Mouse (Mus musculus) urinary bladder, postnatal 4 days (tissue): ENCODE data around the gene Fadd.

ENCODE experiments used
- DNase-seq, 2 experiments: peaks; one replicate each; pipeline ENCODE4 v3.0.0; 2021 to 2022; ENCODE audit warnings: low spot score in 2 of 2

The Fadd gene

DNA sequence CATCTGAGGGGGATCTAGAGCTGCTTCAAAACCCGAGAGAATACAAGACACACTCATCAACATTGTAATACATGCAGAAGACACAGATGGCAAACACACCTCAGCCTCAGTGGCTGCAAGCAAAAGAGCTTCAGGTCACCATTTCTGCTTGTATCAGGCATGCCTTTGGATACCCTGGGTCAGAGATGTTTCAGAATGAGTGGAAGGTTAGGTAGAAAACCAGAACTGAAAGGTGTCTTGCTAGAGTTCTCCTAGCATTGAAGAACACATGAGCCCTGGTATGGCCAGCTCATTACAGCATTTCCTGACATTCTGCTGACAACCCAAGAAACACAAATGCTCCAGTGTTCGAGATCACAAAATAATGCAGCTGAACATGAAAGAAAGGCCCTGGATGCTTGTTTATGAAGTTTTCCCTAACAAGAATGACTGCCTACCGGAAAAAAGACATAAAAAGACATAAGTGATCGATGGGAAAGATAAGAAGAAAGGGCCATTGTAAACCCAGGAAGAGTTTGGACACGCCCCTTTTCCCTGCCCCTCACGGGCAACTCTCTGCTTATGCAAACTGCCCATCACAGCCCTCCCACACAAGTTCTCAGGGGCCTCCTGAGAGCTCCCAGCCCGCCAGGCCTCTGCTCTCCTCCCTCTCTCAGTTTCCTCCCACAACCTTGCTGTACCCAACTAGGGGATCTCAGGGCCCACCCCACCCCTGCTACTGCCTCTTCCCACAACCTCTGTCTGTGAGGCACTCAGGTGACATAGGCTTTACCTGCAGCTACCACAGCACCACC, 50.5 kb downstream of the Fadd start:
- DNase-seq: no peak

DNA sequence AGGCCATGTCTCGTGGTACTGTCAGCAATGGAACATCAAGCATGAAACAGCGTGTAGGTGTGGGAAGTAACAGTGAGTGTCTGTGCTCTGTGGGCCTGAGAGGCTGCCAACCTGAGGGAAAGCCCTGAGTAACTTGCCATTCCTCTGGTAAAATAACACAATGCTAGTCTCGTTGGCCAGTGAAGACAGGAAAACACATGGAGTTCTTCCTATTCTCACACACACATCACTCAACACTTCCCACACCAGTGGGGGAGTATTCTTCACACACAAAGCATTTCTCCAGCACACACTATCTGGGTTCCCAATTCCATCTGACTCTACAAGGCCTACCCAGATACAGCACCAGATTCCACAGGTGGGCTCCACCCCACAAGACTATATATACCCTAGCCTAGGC, 52.4 kb downstream of the Fadd start:
- no peak for DNase-seq

DNA sequence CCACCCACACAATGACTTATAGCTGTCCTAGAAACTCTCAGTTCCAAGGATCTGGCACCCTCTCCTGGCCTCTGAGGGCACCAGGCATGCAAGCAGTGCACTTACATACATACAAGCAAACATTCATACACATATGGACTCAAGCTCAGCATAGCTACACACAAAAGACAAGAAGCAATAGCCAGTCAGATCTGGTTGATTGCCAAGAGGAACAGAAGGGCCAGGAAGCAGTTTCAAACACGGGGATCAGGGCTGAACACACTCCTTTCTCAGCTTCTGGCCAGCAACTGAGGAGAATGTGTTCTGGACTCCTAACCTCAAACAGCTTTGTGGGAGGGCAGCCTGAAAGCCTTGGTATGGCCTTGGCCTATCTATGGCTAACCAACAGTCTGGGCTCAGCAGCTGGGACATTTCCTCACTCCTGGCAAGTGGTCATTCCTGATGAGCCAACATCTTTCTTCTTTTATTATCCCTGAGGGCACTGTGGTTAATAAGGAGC, 54.5 kb downstream of the Fadd start:
- peak in 1 of 2 experiments; percentile 45 for DNase-seq
